Mouse (Mus musculus): ENCODE results near the gene Nat9. TPM values are rescaled to one million over a fixed set of nuclear protein-coding genes. Genes with fewer than 3 reads are reported as not detected.

Nat9 gene
- polyA plus RNA-seq, 1 experiment from 2014 or later = 21.0 TPM

GRCm38 (mm10) chr11:115160883-115161577, 26.6 kb downstream of the Nat9 start:
- ATAC-seq (ENCODE audit: insufficient number of reproducible peaks, low FRiP score, low TSS enrichment, low read depth) (no peak), DNase-seq (ENCODE audit: low spot score) (peak; percentile 89)
- 36% methylated on average over 10 of the region's 10 CpGs for WGBS
- Histone ChIP-seq H3K27me3 (ENCODE audit: control insufficient read depth, insufficient read depth, low read length) (peaks cover 24% of the 10 kb centered on the region), H3K9me3 (ENCODE audit: control insufficient read depth, low read length) (no peaks in the 10 kb centered on the region), H3K4me2 (ENCODE audit: low read depth, severe bottlenecking) (no peak overlapping the region), H3K27ac (replicated peaks; ENCODE audit: low read depth, low read length) (no peak overlapping the region), H3K4me1 (ENCODE audit: control insufficient read depth, insufficient read depth, low read length) (peaks cover 19% of the 10 kb centered on the region), H3K9ac (ENCODE audit: low read length) (no peak overlapping the region), H3K36me3 (ENCODE audit: control insufficient read depth, insufficient read depth, low read length) (no peaks in the 10 kb centered on the region), H3K4me3 (ENCODE audit: low read depth, low read length) (no peak overlapping the region)

- Histone ChIP-seq H3K27me3 (ENCODE audit: control insufficient read depth, insufficient read depth, low read length) (peaks cover 16% of the 10 kb centered on the region), H3K4me3 (ENCODE audit: low read depth, low read length) (no peak overlapping the region), H3K36me3 (ENCODE audit: control insufficient read depth, insufficient read depth, low read length) (no peaks in the 10 kb centered on the region), H3K4me1 (ENCODE audit: control insufficient read depth, insufficient read depth, low read length) (peaks cover 21% of the 10 kb centered on the region), H3K9me3 (ENCODE audit: control insufficient read depth, low read length) (no peaks in the 10 kb centered on the region), H3K27ac (replicated peaks; ENCODE audit: low read depth, low read length) (no peak overlapping the region), H3K4me2 (ENCODE audit: low read depth, severe bottlenecking) (no peak overlapping the region), H3K9ac (ENCODE audit: low read length) (no peak overlapping the region)
- no peak for ATAC-seq (ENCODE audit: insufficient number of reproducible peaks, low FRiP score, low TSS enrichment, low read depth)
- WGBS = 54% methylated on average over 11 of the region's 11 CpGs
- peak; percentile 74 for DNase-seq (ENCODE audit: low spot score)
Measured at GRCm38 (mm10) chr11:115160016-115160797, 27.5 kb downstream of the Nat9 start.

DNA sequence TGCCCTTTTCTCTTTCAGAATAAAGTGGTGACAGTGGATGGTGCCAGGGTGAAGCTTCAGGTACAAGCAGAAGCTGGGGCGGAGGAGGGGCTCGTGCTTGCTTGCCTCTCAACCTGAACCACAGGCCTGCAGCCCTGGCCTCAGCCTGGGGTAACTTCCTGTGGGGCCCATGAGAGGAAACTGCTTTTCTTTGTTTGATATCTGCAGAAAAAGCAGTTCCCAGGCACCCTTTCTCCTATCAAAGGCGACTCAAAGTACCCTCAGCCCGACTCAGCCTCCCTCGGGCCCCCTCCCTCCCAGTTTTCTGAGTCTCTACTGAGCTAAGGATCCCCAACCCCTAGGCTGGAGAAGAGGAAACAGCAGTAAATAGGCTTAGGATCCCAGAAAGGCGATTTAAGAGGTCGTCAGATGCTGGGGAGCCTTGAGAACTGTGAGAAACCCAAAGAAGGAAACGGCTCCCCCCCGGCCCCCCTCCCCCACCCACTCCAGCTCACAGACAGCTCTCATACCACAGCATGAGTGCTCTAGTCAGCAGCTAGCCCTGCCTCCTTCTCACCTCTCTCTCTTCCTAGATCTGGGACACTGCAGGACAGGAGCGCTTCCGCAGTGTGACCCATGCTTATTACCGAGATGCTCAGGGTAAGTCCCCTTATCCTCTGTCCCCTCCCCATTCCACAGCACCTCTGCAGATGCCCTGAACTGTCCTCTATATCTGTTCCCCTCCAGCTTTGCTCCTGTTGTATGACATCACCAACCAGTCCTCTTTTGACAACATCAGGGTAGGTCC, 29.5 kb downstream of the Nat9 start:
- Histone ChIP-seq H3K9ac (ENCODE audit: low read length) (peak overlapping the region; percentile 32; the same call in 1 of the 2 replicates), H3K4me2 (ENCODE audit: low read depth, severe bottlenecking) (no peak overlapping the region), H3K27ac (replicated peaks; ENCODE audit: low read depth, low read length) (0 out of 2 replicates have a peak overlapping the region, but pooled peaks have one; percentile 23), H3K9me3 (ENCODE audit: control insufficient read depth, low read length) (no peaks in the 10 kb centered on the region), H3K4me1 (ENCODE audit: control insufficient read depth, insufficient read depth, low read length) (peaks cover 24% of the 10 kb centered on the region), H3K27me3 (ENCODE audit: control insufficient read depth, insufficient read depth, low read length) (peaks cover 18% of the 10 kb centered on the region), H3K4me3 (ENCODE audit: low read depth, low read length) (no peak overlapping the region), H3K36me3 (ENCODE audit: control insufficient read depth, insufficient read depth, low read length) (no peaks in the 10 kb centered on the region)
- ATAC-seq (ENCODE audit: insufficient number of reproducible peaks, low FRiP score, low TSS enrichment, low read depth) (no peak), DNase-seq (ENCODE audit: low spot score) (no peak)
- 33% methylated on average over 12 of the region's 12 CpGs for WGBS

GRCm38 (mm10) chr11:115155053-115155634, 32.5 kb downstream of the Nat9 start:
- no peak overlapping the region for H3K4me2 ChIP-seq (ENCODE audit: low read depth, severe bottlenecking)
- no peak overlapping the region for H3K4me3 ChIP-seq (ENCODE audit: low read depth, low read length)
- no peaks in the 10 kb centered on the region for H3K9me3 ChIP-seq (ENCODE audit: control insufficient read depth, low read length)
- peaks cover 16% of the 10 kb centered on the region for H3K27me3 ChIP-seq (ENCODE audit: control insufficient read depth, insufficient read depth, low read length)
- ATAC-seq (ENCODE audit: insufficient number of reproducible peaks, low FRiP score, low TSS enrichment, low read depth) = no peak
- H3K4me1 ChIP-seq (ENCODE audit: control insufficient read depth, insufficient read depth, low read length) = peaks cover 20% of the 10 kb centered on the region
- no peak overlapping the region for H3K27ac ChIP-seq (replicated peaks; ENCODE audit: low read depth, low read length)
- no peaks in the 10 kb centered on the region for H3K36me3 ChIP-seq (ENCODE audit: control insufficient read depth, insufficient read depth, low read length)
- 2% methylated on average over 5 of the region's 5 CpGs for WGBS
- H3K9ac ChIP-seq (ENCODE audit: low read length) = no peak overlapping the region
- DNase-seq (ENCODE audit: low spot score) = no peak

DNA sequence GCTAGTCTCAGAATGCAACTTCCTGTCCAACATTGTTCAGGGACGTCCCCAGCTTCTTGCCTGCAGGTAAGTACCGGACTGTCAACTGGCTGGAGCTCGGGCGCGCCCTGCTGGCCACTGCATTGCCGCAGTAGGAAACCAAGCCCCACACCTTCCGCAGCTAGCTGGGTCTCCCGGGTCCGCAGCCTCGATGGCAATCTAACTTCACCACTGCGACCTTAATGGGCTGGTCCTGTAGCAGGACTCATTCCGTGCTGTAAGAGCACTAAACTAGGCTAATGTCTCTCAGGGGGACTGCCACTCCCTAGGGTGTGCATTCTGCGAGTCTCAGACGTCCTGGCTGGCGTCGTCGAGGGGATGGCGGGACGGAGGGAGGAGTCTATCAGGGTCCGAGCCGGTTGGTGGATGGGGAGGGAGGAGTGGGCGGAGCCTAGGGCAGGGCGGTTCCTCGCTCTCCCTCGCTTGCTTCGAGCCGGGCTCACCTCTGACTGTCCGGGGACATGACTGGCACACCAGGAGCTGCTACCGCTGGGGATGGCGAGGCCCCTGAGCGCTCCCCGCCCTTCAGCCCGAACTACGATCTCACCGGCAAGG, 33.9 kb downstream of the Nat9 start:
- DNase-seq (ENCODE audit: low spot score) (peak; percentile 90), ATAC-seq (ENCODE audit: insufficient number of reproducible peaks, low FRiP score, low TSS enrichment, low read depth) (peak; percentile 45)
- Histone ChIP-seq H3K36me3 (ENCODE audit: control insufficient read depth, insufficient read depth, low read length) (no peaks in the 10 kb centered on the region), H3K4me2 (ENCODE audit: low read depth, severe bottlenecking) (peak overlapping the region; percentile 42), H3K9me3 (ENCODE audit: control insufficient read depth, low read length) (no peaks in the 10 kb centered on the region), H3K9ac (ENCODE audit: low read length) (no peak overlapping the region), H3K27ac (replicated peaks; ENCODE audit: low read depth, low read length) (no peak overlapping the region), H3K27me3 (ENCODE audit: control insufficient read depth, insufficient read depth, low read length) (peaks cover 16% of the 10 kb centered on the region), H3K4me3 (ENCODE audit: low read depth, low read length) (peak overlapping the region; percentile 24; the same call in 1 of the 2 replicates), H3K4me1 (ENCODE audit: control insufficient read depth, insufficient read depth, low read length) (peaks cover 20% of the 10 kb centered on the region)
- WGBS = under 1% methylated on average over 35 of the region's 35 CpGs

DNA sequence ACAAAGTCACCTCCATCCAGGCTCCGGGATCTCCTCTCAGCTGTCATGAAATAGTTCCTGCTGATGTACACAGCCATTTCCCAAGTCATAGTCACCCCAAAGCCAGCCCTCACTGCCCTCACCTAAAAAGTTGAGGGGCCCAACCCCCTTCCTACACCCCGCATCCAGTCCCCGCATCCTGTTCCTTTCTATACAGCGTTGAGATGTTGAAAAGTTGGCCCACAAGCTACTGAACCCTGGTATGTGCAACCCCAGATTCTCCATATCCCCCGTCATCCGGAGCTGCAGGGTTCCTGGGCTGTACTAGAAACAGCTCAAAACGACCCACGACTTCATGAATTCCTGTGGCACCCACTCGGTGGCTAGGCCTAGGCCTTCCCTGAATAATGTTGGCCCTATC, 34.6 kb downstream of the Nat9 start:
- peaks cover 16% of the 10 kb centered on the region for H3K27me3 ChIP-seq (ENCODE audit: control insufficient read depth, insufficient read depth, low read length)
- ATAC-seq (ENCODE audit: insufficient number of reproducible peaks, low FRiP score, low TSS enrichment, low read depth) (no peak), DNase-seq (ENCODE audit: low spot score) (no peak)
- H3K27ac ChIP-seq (replicated peaks; ENCODE audit: low read depth, low read length) = no peak overlapping the region
- no peak overlapping the region for H3K9ac ChIP-seq (ENCODE audit: low read length)
- no peak overlapping the region for H3K4me2 ChIP-seq (ENCODE audit: low read depth, severe bottlenecking)
- no peaks in the 10 kb centered on the region for H3K36me3 ChIP-seq (ENCODE audit: control insufficient read depth, insufficient read depth, low read length)
- no peaks in the 10 kb centered on the region for H3K9me3 ChIP-seq (ENCODE audit: control insufficient read depth, low read length)
- H3K4me1 ChIP-seq (ENCODE audit: control insufficient read depth, insufficient read depth, low read length) = peaks cover 19% of the 10 kb centered on the region
- 77% methylated on average over 9 of the region's 9 CpGs for WGBS
- no peak overlapping the region for H3K4me3 ChIP-seq (ENCODE audit: low read depth, low read length)

DNA sequence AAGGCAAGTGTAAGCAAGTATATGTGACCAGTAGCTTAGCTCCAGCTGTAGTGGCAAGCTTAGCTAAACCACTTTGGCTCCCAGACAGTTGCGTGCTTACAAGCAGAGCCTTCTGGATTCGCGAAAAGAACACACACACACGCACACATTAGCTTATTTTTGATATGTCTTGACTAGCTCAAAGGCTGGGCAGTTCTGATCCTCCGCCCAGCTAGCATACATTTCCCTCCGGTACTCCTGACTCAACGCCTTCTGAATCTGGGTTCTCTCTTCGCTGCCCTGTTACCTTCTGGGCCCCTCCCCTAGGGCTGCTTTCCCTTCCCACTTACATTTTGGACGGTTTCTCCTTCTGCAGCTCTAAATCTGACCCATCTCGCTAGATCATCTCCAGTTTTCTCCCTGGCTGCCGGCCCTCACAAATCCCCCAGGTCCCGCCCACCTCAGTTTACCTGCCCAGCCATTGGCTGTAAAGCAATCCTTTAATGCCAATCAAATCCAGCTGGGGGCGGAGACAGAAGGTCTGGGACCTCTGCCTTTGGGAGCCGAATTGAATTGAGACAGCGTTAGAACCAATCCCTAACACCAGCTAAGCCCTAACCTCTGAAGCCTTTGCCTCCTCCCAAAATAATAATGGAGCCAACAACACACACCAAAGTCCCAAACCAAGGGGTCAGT, 35.8 kb downstream of the Nat9 start:
- Histone ChIP-seq H3K27ac (replicated peaks; ENCODE audit: low read depth, low read length) (no peak overlapping the region), H3K9ac (ENCODE audit: low read length) (peak overlapping the region; percentile 43), H3K4me3 (ENCODE audit: low read depth, low read length) (peak overlapping the region; percentile 28), H3K36me3 (ENCODE audit: control insufficient read depth, insufficient read depth, low read length) (no peaks in the 10 kb centered on the region), H3K27me3 (ENCODE audit: control insufficient read depth, insufficient read depth, low read length) (peaks cover 14% of the 10 kb centered on the region), H3K9me3 (ENCODE audit: control insufficient read depth, low read length) (no peaks in the 10 kb centered on the region), H3K4me1 (ENCODE audit: control insufficient read depth, insufficient read depth, low read length) (peaks cover 15% of the 10 kb centered on the region; the same call in 1 of the 2 replicates), H3K4me2 (ENCODE audit: low read depth, severe bottlenecking) (peak overlapping the region; percentile 58)
- DNase-seq (ENCODE audit: low spot score) (peak; percentile 90), ATAC-seq (ENCODE audit: insufficient number of reproducible peaks, low FRiP score, low TSS enrichment, low read depth) (peak; percentile 52; the same call in 1 of the 2 replicates)
- 7% methylated on average over 15 of the region's 15 CpGs for WGBS

Measured in limb, embryonic 11.5 days (tissue).